Mouse (Mus musculus) liver, adult 2 months (tissue): Measurements from ENCODE around the gene Odf3l1. TPM values are rescaled to one million over a fixed set of nuclear protein-coding genes. Genes with fewer than 3 reads are reported as not detected.

Source experiments
- DNase-seq: peaks from one replicate; pipeline ENCODE4 v3.0.0-alpha.2; 2011; ENCODE audit warnings: low read depth, low spot score; ENCODE audit errors: extremely low read depth
- H3K27ac ChIP-seq: fragments of 200-500 bp; replicated peaks from 2 replicates; pipeline ENCODE4 v1.5.1; 2012; ENCODE audit warnings: low read depth, mild to moderate bottlenecking, control low read depth, inconsistent platforms, low read length; ENCODE audit not compliant: insufficient read depth
- H3K27me3 ChIP-seq: fragments of 200-500 bp; 2 replicates; pipeline ENCODE4 v1.6.1; 2012; ENCODE audit warnings: mild to moderate bottlenecking, moderate library complexity, low read length, inconsistent platforms; ENCODE audit not compliant: control insufficient read depth, insufficient read depth
- H3K36me3 ChIP-seq: fragments of 200-500 bp; 2 replicates; pipeline ENCODE4 v1.6.1; 2012; ENCODE audit warnings: low read length, inconsistent platforms; ENCODE audit not compliant: control insufficient read depth, insufficient read depth
- H3K4me1 ChIP-seq: fragments of 200-500 bp; 2 replicates; pipeline ENCODE4 v1.6.1; 2011; ENCODE audit warnings: low read length; ENCODE audit not compliant: control insufficient read depth, insufficient read depth
- H3K4me3 ChIP-seq: fragments of 200-500 bp; 2 replicates; pipeline ENCODE4 v1.5.1; 2011; ENCODE audit warnings: low read depth, mild to moderate bottlenecking, control low read depth, low read length, moderate library complexity; ENCODE audit not compliant: insufficient read depth
- H3K79me2 ChIP-seq: fragments of 200-500 bp; 2 replicates; pipeline ENCODE4 v1.6.1; 2012; ENCODE audit warnings: inconsistent platforms, mild to moderate bottlenecking, low read length, moderate library complexity; ENCODE audit not compliant: control insufficient read depth, insufficient read depth
- H3K9ac ChIP-seq: fragments of 200-500 bp; 2 replicates; pipeline ENCODE4 v1.6.1; 2012; ENCODE audit warnings: low read depth, mild to moderate bottlenecking, control low read depth, inconsistent platforms, low read length
- CTCF ChIP-seq: fragments of 200-500 bp; IDR thresholded peaks from 2 replicates; pipeline ENCODE4 v1.5.1; 2011; ENCODE audit warnings: low read depth, low read length, control low read depth
- POLR2A ChIP-seq: fragments of 200-500 bp; IDR thresholded peaks from 2 replicates; pipeline ENCODE4 v1.6.1; 2011; ENCODE audit warnings: low read length, control low read depth; ENCODE audit not compliant: insufficient read depth; ENCODE audit errors: extremely low read depth
- WGBS: fragments of 180-500 bp; shearing (Covaris S2); methylation state at CpG from one replicate; pipeline ENCODE4 v1.1.7; 2018; 5-methylcytosine and 5-hydroxymethylcytosine counted together
- polyA plus RNA-seq: library from polyadenylated mRNA; depleted of rRNA; stranded (reverse); fragments of >200 nt; gene quantifications from 2 replicates; pipeline ENCODE4 v1.2.3, GENCODE M21; 2012
- total RNA-seq: library from RNA; depleted of rRNA; stranded (reverse); fragments of >200 nt; gene quantifications from 2 replicates; pipeline ENCODE4 v1.2.3, GENCODE M21; 2014

Gene Odf3l1
- total and polyA plus RNA-seq, 2 experiments, result 0.11 TPM; not detected in 1

DNA sequence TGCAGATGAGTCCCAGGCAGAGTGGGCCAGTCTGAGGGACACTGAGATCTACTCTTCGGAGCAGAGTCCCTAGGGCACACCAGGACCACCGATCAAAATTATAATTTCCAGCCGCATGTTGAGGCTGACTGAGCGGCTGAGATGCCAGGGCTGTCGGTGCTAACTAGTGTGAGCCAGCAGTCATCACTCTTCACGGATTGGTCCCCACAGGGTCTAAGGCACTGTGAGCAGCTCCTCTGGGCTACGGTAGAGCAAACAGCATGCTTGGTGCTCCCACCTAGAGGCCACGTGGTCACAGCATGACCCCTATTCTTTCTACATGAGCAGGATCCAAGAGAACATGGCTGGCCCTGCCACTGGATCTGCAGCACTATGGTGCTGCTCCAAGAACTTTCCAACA lies 28.8 kb upstream of the Odf3l1 start:
- no peak for DNase-seq
- Histone ChIP-seq H3K9ac (no peak overlapping the region), H3K27ac (no peak overlapping the region), H3K79me2 (no peaks in the 10 kb centered on the region), H3K4me3 (no peak overlapping the region), H3K27me3 (0 out of 2 replicates have a peak, but pooled peaks cover 2% of the 10 kb centered on the region), H3K4me1 (peaks cover 3% of the 10 kb centered on the region; the same call in 1 of the 2 replicates), H3K36me3 (no peaks in the 10 kb centered on the region)
- no peak for TF ChIP-seq POLR2A
- TF ChIP-seq CTCF, result no peak
- 87% methylated on average over 8 of the region's 8 CpGs for WGBS

DNA sequence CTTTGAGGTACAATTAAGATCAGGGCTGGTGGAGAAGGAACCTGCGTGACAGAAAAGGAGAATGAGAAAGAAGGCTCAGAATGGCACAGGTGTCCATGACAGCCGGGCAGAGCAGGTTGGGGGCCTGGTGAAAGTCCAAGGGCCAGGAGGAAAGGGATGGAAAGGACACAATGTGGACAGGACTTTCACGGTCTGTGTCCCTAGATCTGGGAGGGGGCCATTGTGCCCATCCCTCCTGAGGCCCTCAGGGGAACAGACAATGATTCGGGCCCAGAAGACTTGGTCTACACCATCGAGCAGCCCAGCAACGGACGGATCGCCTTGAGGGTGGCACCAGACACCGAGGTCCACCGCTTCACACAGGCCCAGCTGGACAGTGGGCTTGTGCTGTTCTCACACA lies 27.6 kb upstream of the Odf3l1 start:
- WGBS, result 93% methylated on average over 10 of the region's 10 CpGs
- no peak for DNase-seq
- H3K79me2 ChIP-seq, result no peaks in the 10 kb centered on the region
- H3K36me3 ChIP-seq, result no peaks in the 10 kb centered on the region
- no peak overlapping the region for H3K4me3 ChIP-seq
- TF ChIP-seq POLR2A (no peak), CTCF (no peak)
- H3K9ac ChIP-seq, result no peak overlapping the region
- 0 out of 2 replicates have a peak, but pooled peaks cover 2% of the 10 kb centered on the region for H3K27me3 ChIP-seq
- no peak overlapping the region for H3K27ac ChIP-seq
- H3K4me1 ChIP-seq, result peaks cover 3% of the 10 kb centered on the region; the same call in 1 of the 2 replicates

DNA sequence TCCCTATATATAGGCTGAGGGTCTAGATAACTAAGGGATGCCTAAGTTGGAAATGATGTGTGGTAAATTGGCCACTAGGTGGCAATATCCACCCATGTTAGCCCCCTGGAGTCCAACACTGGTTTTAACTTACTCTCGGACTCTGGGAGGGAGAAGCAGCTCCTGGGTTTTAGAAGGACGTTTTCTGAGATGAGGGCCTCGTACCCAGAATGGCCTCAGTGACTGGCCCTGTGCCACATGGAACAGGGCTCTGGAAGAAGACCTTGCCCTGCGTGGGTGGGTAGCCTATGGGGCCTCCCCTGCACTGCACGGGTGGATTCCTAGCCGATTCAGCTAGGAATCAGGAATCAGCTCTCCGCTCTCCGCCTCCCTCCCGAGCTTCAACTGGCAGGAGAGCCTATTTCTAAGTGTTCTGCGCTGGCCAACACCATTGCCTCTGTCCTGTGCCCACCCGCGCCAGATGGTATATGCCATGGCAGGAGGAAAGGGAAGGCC lies 27.1 kb upstream of the Odf3l1 start:
- H3K9ac ChIP-seq, result no peak overlapping the region
- peak; percentile 46 for TF ChIP-seq CTCF
- TF ChIP-seq POLR2A, result no peak
- no peaks in the 10 kb centered on the region for H3K79me2 ChIP-seq
- peaks cover 3% of the 10 kb centered on the region; the same call in 1 of the 2 replicates for H3K4me1 ChIP-seq
- 25% methylated on average over 12 of the region's 12 CpGs for WGBS
- H3K4me3 ChIP-seq, result no peak overlapping the region
- H3K36me3 ChIP-seq, result no peaks in the 10 kb centered on the region
- H3K27me3 ChIP-seq, result 0 out of 2 replicates have a peak, but pooled peaks cover 2% of the 10 kb centered on the region
- H3K27ac ChIP-seq, result no peak overlapping the region
- peak; percentile 59 for DNase-seq

DNA sequence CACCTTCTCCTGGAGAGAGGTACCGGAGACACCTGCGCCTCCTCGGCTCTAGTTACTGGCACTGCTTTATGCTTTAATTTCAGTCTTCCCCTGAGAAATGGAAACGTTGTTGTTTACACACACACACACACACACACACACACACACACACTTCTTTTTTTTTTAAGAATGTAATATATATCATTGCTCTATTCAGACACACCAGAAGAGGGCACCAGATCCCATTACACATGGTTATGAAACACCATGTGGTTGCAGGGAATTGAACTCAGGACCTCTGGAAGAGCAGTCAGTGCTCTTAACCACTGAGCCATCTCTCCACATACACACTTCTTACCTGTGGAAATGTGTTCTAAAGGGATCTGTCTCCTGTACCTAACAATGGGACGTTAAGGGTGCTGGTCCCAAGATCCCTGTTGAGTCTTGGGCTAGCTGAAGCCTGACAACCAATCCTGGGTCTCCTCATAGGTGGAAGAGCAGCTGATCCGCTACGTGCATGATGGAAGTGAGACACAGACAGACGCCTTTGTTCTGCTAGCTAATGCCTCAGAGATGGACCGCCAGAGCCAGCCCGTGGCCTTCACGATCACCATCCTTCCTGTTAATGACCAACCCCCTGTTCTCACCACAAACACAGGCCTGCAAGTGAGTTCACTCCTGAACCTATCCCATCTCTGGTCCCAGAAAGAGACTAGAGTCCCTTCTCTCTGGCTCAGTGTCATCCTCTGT lies 26.2 kb upstream of the Odf3l1 start:
- Histone ChIP-seq H3K36me3 (no peaks in the 10 kb centered on the region), H3K79me2 (no peaks in the 10 kb centered on the region), H3K27me3 (0 out of 2 replicates have a peak, but pooled peaks cover 2% of the 10 kb centered on the region), H3K9ac (no peak overlapping the region), H3K4me1 (peaks cover 3% of the 10 kb centered on the region; the same call in 1 of the 2 replicates), H3K4me3 (no peak overlapping the region), H3K27ac (no peak overlapping the region)
- DNase-seq, result no peak
- TF ChIP-seq POLR2A, result no peak
- no peak for TF ChIP-seq CTCF
- 59% methylated on average over 11 of the region's 11 CpGs for WGBS

DNA sequence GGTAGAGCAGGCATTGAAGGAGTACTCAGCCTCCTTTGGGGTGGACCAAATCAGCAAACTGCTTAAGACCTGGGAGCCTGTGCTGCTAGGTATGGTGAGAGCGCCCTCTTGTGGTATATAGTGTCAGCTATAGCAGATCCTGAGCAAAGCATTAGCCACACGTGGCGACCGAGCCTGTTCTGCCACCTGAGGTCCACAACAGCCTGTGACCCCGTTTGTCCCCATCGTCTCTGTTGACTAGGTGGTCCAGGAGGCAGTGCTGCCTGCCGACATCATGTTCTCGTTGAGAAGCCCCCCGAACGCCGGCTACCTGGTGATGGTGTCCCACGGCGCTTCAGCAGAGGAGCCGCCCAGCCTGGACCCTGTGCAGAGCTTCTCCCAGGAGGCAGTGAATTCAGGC lies 25.3 kb upstream of the Odf3l1 start:
- no peak overlapping the region for H3K9ac ChIP-seq
- H3K79me2 ChIP-seq, result no peaks in the 10 kb centered on the region

DNA sequence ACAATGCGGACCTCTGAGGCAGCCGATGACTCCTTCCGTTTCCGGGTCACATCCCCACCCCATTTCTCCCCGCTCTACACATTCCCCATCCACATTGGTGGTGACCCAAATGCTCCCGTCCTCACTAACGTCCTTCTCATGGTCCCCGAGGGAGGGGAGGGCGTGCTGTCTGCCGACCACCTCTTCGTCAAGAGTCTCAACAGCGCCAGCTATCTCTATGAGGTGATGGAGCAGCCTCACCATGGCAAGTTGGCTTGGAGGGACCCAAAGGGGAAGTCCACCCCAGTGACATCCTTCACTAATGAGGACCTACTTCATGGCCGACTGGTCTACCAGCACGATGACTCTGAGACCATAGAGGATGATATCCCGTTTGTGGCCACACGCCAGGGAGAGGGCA lies 23.1 kb upstream of the Odf3l1 start:
- Histone ChIP-seq H3K4me3 (no peak overlapping the region), H3K79me2 (no peaks in the 10 kb centered on the region), H3K4me1 (peaks cover 3% of the 10 kb centered on the region; the same call in 1 of the 2 replicates), H3K27me3 (0 out of 2 replicates have a peak, but pooled peaks cover 2% of the 10 kb centered on the region), H3K9ac (no peak overlapping the region), H3K27ac (no peak overlapping the region), H3K36me3 (no peaks in the 10 kb centered on the region)
- TF ChIP-seq POLR2A (no peak), CTCF (no peak)
- 92% methylated on average over 16 of the region's 16 CpGs for WGBS
- no peak for DNase-seq

More for the DNA sequence above, 25.3 kb upstream of the Odf3l1 start:
- no peak for TF ChIP-seq POLR2A
- peak; percentile 81 for TF ChIP-seq CTCF
- Histone ChIP-seq H3K4me1 (peaks cover 3% of the 10 kb centered on the region; the same call in 1 of the 2 replicates), H3K27me3 (0 out of 2 replicates have a peak, but pooled peaks cover 2% of the 10 kb centered on the region), H3K36me3 (no peaks in the 10 kb centered on the region), H3K27ac (no peak overlapping the region), H3K4me3 (no peak overlapping the region)
- 11% methylated on average over 14 of the region's 14 CpGs for WGBS
- peak; percentile 65 for DNase-seq
